Mouse (Mus musculus) adrenal gland, adult 18-20 months (tissue): ENCODE results near the gene Kcne1. TPM values are rescaled to one million over a fixed set of nuclear protein-coding genes. Genes with fewer than 3 reads are reported as not detected.

Source experiments
- DNase-seq, 2 experiments: peaks; one replicate each; pipeline ENCODE4 v3.0.0; 2021 to 2022; ENCODE audit warnings: low spot score in 2 of 2
- long read RNA-seq, 2 experiments: library from polyadenylated mRNA; stranded (forward); transcript quantifications; one replicate each; pipeline ENCODE4 v2.0.0; 2021
- total RNA-seq, 2 experiments: library from RNA; stranded (reverse); gene quantifications; 1 replicate in 1 of 2; 2 replicates in 1 of 2; pipeline ENCODE4 v1.2.3; 2021

The Kcne1 gene
- not detected for total RNA-seq
- long read RNA-seq, experiment 1: 0 reads
- long read RNA-seq, experiment 2: 0 reads

GRCm38 (mm10) chr16:92359229-92359628, at the start of gene Kcne1:
Kcne1 (minus strand) TSS chr16:92359468.
- no peak for DNase-seq

- DNase-seq: no peak
Observed at GRCm38 (mm10) chr16:92407883-92408282, 48.6 kb upstream of the Kcne1 start.

DNA sequence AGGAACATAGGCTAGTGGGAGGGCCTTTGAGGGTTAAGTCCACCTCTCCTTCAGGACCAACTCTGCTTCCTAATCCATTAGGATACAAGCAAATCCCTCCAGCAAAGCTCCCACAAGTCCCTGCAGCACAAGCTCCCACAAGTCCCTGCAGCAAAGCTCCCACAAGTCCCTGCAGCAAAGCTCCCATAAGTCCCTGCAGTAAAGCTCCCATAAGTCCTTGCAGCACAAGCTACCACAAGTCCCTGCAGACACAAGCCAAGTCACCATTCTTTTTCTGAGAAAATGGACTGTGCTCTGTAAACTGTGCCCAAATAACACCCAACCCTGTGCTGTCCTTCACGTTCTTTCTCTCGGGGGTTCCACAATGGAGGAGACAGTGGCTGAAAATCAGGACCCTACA, 44.9 kb upstream of the Kcne1 start:
- no peak for DNase-seq

DNA sequence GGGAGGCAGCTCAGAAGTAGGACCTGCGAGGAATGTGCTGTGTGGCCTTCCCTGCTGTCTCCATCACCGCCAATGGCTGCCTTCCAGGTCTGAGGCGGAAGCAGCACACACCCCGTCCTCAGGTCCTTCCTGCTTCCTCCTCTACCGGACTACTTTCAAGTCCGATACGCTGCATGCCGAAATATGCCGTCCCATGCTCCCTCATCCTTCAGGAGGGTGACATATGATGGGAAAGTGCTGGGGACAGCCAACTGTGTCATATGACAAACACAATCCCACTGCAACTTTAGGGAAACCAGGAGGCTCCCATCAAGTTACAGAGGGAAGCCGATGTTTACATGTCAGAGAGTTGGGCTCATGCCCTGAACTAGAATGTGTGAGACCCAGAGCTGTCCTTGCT, 43.8 kb upstream of the Kcne1 start:
- DNase-seq: no peak

DNA sequence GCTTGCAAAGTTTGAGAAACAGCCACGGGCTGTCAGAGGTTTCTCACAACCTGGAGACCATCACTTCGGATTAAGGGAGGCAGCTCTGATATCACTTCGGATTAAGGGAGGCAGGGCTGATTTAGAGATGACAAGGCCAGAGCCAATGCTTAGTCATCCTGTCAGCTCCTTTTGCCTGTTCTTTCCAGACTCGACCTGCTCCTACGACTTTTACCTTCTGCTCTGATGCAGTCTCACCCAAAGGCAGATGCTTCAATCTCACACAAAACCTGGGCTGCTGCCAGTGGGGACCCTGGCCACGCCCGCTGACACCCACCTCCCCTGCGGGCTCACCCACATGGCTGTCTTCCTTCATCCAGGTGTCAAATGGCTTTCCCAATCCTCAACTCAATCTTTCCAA, 42.9 kb upstream of the Kcne1 start:
- DNase-seq: no peak

GRCm38 (mm10) chr16:92401206-92401605, 41.9 kb upstream of the Kcne1 start:
- no peak for DNase-seq

- peak; percentile 74 to 78 for DNase-seq
Observed at GRCm38 (mm10) chr16:92399490-92400458, 40.5 kb upstream of the Kcne1 start.

GRCm38 (mm10) chr16:92398574-92399118, 39.4 kb upstream of the Kcne1 start:
- no peak for DNase-seq

DNA sequence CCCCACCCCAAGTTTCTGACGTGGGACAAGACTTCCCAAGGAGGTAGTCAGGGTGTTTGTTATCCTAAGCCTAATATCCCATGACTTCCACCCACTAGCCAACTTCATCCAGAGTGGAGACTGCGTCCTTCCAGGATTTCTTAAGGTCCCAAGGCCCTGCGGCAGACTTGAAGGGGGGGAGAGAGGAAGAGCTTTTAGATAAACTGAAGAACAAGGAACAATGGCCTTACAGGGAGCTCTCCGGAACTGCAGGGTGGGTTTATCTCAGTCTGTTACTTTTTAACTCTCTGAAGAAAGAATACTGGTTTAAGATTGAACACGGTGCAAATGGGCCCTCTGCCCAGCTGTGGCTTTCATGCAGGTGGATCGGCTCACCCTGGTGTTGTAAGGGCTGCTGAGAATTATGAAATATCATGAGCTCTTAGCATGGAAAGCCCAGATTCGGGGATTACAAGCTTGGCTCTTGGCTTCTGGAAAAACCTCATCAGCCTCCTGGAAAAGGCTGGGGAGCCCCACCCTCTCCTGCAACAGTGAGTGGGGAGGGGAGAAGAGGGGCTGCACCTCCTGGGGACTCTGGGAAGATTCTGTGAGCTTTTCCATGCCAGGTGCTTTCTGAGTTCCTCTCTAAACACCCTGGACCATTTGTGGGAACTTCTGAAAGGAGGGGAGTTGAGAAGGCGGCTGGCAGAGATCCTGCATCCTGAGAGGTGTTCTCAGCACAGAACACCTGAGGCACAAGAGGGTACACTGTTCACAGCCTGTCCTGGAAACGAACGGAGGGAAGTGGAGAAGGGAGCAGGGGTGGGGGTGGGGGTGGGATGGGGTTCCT, 38.7 kb upstream of the Kcne1 start:
- no peak for DNase-seq

- no peak for DNase-seq
Observed at GRCm38 (mm10) chr16:92393732-92394131, 34.5 kb upstream of the Kcne1 start.

DNA sequence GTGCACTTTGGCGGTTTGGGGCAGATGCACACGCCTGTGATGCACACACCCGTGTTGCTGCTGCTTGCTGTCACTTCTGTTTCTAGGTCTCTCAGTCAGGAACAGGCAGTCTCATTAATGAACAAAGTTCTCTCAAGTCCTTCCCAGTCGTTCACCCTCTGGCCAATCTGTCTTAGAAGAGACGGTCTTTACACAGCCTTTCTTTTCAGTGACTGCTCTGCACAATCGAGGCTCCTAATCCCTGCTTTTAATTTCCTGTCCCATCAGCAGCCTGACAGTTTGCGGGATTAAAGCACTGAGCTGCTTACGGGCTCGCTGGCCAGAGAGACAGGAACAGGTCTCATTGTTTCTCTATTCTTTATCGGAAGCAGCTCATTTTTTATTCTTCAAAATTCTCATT, 28.4 kb upstream of the Kcne1 start:
- no peak for DNase-seq

DNA sequence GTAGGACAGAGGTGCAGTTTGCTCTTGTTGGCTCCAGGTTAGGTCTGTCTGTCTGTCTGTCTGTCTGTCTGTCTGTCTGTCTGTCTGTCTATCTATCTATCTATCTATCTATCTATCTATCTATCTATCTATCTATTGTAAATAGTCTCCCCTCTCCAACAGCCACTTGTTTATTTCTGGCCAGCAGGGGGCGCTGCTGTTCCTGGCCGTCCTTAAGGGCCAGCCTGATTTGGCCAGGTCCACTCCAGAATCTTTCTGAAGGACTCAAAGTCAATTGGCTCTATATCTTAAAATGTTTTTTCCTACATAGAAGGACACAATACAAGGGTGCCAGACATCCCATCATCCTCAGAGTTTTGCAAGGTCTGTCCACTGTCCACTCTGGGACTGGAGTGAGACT, 25.8 kb upstream of the Kcne1 start:
- DNase-seq: peak; percentile 80 to 88

- DNase-seq: no peak
Observed at GRCm38 (mm10) chr16:92383412-92383811, 24.1 kb upstream of the Kcne1 start.

- no peak for DNase-seq
Observed at GRCm38 (mm10) chr16:92382508-92382907, 23.2 kb upstream of the Kcne1 start.

- no peak for DNase-seq
Observed at GRCm38 (mm10) chr16:92381092-92381491, 21.8 kb upstream of the Kcne1 start.

- DNase-seq: no peak
Observed at GRCm38 (mm10) chr16:92376976-92377375, 17.7 kb upstream of the Kcne1 start.

GRCm38 (mm10) chr16:92371623-92372022, 12.4 kb upstream of the Kcne1 start:
- DNase-seq: no peak

- no peak for DNase-seq
Observed at GRCm38 (mm10) chr16:92369260-92369659, 10.0 kb upstream of the Kcne1 start.

DNA sequence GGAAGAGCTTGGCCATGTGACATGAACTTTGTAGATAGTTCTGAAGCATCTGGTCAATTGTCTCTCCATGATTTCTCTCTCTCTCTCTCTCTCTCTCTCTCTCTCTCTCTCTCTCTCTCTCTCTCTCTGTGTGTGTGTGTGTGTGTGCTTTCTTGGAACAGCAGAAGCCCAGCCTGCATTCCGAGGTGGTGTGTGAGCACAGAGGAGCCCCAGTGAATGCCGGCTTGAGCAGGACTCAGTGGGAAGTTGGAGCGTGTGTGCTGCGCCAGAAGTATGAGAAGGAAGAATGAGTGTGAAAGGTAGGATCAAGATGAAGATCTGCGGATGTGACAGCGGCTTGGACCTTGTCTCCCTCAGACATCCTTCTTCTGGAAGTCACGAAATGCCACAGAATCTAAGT, 6.2 kb upstream of the Kcne1 start:
- no peak for DNase-seq

- no peak for DNase-seq
Observed at GRCm38 (mm10) chr16:92360711-92361110, 1.4 kb upstream of the Kcne1 start.

GRCm38 (mm10) chr16:92358734-92359133, 534 bp downstream of the Kcne1 start:
- DNase-seq: no peak

DNA sequence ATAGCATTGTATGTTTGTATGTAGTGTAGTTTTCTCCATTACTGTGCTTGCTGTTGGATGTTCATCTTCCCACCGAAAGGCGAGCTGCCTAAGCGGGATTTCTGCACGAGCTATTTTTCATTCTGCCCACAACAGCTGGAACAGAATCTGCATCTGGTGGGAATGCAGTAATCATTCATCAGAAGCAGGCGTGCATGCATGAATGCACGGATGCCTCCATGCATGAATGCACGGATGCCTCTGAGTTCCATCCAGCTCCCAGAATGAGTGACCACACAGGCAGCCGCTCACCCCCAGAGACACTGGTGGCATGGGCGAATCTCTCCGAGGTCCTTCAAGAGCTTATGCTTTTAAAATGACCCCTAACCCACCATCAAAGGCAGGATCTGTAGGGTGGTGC, 1.7 kb downstream of the Kcne1 start:
- DNase-seq: no peak
